Mouse (Mus musculus): Measurements from ENCODE around the gene Vps37b.

Vps37b gene

DNA sequence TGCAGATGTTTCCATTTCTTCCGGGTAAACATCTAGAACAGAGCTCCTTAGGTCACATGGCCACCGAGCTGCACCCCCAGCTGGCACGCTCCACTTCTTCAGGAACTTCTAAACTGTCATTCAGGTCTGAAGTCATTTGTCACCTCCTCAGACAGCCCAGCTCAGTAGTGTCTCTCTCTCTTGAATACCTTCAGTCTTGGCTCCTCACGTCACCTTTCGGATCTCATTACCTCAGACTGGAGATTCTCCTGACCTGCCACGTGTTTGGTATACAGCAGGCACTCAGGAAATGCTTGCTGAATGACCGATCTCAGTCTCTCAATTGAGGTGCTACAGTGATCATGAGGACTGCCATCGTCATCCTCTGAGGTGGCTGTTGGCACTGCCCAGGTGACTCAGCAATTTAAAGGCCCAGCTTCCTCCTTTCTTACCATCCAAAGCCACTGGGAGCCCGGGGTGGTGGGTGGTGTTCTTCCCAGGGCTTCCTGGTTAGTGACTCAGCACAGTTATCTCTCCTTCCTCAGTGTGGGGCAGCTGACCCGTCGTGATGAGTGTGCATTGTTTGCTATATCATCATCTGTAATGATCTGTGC is 19.9 kb upstream of the Vps37b start:
- CTCF ChIA-PET, result interaction anchor here in 1 of 4 experiments (0.7 kb wide), 1 partner anchor 124 kb away, joined by 7 read pairs; no protein-coding TSS in a partner anchor
- POLR2A ChIA-PET, result interaction anchor here (0.5 to 1.7 kb wide), 17 partner anchors 9 to 276 kb away, joined by 3 to 7 read pairs (median 3); partner anchors contain the start of genes Vps37b (in 2 of the 4), 2810006K23Rik (in 1 of the 4) and Mphosph9 (in 1 of the 4)

DNA sequence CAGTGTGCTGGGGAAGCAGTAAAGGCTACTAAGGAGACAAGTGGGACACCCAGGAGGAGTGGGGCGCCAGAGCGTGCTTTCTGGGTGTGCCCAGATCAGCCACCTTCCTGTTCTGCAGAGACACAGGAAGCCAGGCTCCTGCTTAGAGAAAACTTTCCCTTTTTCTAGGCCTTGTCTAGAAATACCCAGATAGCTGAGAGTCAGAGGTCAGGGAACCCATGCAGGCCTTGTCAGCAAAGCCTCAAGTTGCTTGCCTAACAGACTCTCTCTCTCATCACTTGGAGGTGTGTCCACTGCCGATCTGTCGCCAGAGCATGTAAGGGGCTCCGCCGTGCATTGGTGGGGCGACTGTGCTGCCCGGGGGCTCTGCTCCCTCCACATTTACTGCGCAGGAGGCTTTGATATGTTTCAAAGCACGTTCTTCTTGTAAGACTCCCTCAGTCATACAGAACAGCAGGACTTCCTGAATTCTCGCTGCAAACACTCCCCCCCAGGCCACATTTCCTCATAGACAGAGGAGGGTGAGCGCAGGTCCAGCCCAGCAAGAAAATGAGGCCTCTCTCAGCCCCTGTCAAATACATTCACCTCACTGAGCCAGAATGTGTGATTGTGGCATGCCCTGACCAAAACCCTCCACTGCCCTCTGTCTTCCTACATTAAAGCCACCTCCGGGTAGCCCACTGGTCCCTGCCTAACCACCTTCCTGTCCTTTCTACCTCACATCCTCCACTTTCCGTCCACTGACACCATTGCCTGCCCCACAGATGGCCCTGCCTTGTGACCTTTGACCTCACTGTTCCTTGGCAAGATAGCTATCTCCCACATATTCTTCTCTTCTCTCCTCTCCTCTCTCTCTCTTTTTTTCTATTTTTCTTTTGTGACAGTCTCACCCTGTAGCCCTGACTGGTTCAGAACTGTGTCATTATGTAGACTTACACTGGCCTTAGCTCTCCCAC is 18.3 kb upstream of the Vps37b start:
- ChIA-PET CTCF (interaction anchor here in 1 of 4 experiments (1.5 kb wide), 1 partner anchor 50 kb away, joined by 3 read pairs; no protein-coding TSS in a partner anchor), POLR2A (interaction anchor here in 2 of 4 experiments (0.6 to 1.5 kb wide), 8 partner anchors 14 to 181 kb away, joined by 3 to 6 read pairs (median 4); partner anchors contain the start of gene Vps37b (in 1 of the 2))

DNA sequence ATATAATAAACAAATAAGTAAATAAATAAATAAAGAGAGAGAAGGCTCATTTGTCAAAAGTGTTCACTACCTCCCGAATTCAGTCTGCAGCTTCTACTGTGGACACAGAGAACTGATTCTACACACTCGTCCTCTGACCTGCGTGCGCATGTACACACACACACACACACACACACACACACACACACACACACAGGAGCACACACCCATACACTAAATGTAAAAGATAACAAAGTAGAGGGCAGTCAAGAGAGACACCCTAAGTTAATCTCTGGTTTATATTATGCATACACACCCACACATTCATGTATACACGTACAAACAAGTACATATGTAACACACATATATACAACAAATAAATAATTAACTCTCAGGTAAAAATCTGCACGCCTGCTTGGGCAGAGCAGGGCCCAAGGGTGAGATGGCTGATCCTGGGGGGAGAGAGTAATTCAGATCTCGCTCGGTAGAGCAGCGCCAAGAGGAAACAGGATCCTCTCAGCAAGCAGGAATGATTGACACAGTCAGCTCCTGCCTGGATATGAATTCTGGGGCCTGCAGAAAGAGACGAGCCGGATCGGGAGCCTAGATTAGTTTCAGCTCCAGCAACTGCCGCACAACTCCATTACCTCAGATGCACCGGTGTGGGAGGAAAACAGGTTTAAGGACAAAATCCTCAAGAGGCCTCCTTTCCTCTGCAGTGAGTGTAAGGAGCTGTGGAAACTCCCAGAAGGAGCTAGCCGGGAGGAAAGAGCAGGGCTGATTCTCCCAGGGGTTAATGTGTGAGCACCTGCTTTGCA is 17.4 kb upstream of the Vps37b start:
- ChIA-PET CTCF (interaction anchor here in 1 of 4 experiments (1.5 kb wide), 1 partner anchor 49 kb away, joined by 3 read pairs; no protein-coding TSS in a partner anchor), POLR2A (interaction anchor here in 2 of 4 experiments (0.5 to 1.5 kb wide), 8 partner anchors 13 to 493 kb away, joined by 3 to 6 read pairs (median 4); partner anchors contain the start of gene Vps37b (in 1 of the 2))

DNA sequence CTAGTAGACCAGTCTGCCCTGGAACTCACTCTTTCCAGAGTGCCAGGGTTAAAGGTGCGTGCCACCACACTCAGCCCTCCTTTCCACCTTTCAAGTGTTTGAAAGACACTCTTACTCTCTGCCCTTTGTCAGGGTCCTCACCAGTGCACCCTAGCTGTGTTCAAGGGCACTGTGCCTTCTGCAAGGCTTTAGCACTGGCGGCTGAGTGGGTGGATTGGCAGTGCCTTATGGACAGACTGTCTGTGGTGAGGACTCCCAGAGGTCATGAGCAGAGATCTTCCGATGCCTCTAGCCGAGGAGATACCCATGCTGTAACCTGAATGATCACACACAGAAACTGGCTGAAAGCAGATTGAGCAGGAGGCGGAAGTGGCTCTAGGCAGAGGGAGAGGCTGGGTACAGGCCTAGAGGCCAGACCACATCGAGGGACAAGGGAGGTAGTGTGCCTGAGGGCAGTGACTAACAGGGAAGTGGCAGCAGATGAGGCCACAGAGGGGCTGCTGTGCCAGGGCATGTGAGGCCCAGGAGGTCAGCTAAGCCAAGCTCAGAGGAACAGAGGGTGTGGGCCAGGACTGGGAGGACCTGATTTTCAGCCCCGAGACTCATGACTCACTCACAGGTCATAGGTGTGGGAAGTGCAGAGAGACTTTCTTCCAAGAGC is 14.8 kb upstream of the Vps37b start:
- POLR2A ChIA-PET, result interaction anchor here in 2 of 4 experiments (1.2 to 1.6 kb wide), 2 partner anchors 15 to 20 kb away, joined by 3 to 4 read pairs; partner anchors contain the start of gene Vps37b (in 1 of the 2)

DNA sequence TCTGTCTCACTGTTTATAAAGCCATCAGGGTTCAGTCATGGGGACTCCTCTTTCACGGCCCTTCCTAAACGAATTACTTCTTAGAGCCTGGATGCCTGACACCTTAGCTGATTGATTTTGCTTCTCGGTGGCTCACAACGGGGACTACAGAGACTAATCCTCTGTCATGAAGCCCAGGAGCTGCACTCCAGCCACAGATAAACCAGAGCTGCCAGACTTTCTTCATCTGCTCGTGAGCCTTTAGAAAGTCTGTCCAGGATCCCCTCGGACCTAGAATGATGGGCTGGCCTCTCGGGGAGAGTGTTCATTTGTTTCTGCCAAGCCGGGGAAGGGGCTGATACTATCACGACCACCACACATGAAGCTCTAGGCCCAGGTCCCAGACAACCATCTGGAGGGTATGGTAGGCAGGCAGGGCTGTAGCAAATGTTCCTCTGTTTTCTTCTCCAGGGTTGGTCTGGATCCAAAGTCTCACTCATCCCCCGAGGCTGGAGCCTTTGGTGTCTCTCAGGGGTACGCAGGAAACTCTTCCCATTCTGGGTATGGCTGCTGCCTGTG is 13.5 kb upstream of the Vps37b start:
- POLR2A ChIA-PET, result no interaction called here

More for the DNA sequence above, 14.8 kb upstream of the Vps37b start:
- CTCF ChIA-PET, result interaction anchor here in 2 of 4 experiments (0.8 to 1.4 kb wide), 4 partner anchors 15 to 46 kb away, joined by 3 to 4 read pairs (median 3); partner anchors contain the start of gene Vps37b (in 1 of the 2)

DNA sequence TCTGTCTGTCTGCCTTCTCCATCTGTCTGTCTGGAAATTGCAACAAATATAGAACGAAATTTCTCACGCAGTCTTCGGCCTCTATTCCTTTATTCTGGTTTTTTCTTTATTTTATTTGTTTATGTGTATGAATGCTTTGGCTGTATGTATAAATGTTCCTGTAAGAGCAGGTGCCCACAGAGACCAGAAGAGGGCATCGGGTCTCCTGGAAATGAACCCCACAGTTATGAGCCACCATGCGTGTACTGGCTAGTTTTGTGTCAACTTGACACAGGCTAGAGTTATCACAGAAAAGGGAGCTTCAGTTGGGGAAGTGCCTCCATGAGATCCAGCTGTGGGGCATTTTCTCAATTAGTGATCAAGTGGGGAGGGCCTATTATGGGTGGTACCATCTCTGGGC is 11.9 kb upstream of the Vps37b start:
- ChIA-PET CTCF (interaction anchor here in 1 of 4 experiments (0.9 kb wide), 1 partner anchor 27 kb away, joined by 4 read pairs; no protein-coding TSS in a partner anchor), POLR2A (interaction anchor here in 3 of 4 experiments (0.6 to 1.4 kb wide), 4 partner anchors 9 to 165 kb away, joined by 3 to 5 read pairs (median 4); no protein-coding TSS in a partner anchor)

More for the DNA sequence above, 13.5 kb upstream of the Vps37b start:
- CTCF ChIA-PET, result interaction anchor here in 1 of 4 experiments (1.5 kb wide), 1 partner anchor 39 kb away, joined by 3 read pairs; no protein-coding TSS in a partner anchor

DNA sequence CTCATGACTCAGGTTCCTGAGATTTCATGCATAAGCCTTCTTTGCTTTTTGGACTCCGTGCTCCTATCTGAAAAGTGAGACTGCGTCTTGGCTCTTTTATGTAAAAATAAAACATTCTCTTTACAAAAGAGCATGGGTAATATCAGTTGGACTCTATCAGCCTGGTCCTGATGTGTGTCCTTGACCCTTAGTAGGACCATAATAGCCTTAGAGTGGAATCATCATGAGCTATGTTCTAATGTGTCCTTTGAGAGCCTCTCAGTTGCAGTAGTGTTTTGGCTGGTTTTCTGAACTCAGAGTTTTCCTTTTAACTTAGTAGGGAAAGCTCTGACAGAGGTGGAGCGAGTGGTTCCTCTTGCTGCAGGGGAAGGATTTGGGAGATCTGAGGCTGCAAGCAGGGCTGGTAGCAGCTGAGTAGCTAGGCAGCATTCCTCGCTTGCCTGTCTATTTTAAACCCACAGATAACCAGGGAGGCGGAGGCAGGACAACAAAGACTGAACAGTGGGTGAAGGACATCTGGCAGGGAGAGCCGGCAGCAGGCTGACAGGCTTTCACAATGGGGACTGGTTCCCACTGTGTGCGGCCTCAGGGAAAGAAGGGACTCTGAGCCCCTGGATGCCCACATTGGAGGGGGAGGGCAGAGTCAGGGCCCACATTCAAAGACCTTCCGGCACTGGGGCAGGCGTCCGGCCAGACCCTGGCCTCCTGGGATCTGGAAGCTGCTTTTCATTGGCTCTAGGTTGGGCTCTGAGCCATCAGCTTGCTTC is 11.3 kb upstream of the Vps37b start:
- CTCF ChIA-PET, result interaction anchor here in 1 of 4 experiments (0.6 to 0.9 kb wide), 2 partner anchors 28 to 721 kb away, joined by 3 to 4 read pairs; no protein-coding TSS in a partner anchor
- POLR2A ChIA-PET, result interaction anchor here in 3 of 4 experiments (0.6 to 1.4 kb wide), 4 partner anchors 9 to 166 kb away, joined by 3 to 5 read pairs (median 4); no protein-coding TSS in a partner anchor

DNA sequence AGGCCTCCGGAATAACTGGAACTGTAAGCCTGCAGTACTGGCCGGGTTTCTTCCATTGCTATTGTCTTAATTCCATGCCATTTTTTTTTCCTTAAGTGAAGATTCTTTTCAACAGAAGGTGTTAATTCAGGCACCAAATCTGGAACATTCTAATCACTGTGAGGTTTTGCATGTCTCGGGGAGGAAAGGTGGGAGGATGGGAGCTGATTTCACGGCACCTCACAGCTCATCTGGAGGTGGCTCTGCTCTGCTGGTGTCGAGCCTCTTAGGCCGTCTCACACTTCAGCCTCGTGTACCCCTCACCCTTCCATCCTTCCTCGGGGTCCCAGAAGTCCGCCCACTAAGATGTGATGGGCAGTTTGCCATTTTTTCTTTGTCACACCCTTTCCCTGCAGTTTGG is 9.0 kb upstream of the Vps37b start:
- ChIA-PET CTCF (interaction anchor here in 1 of 4 experiments (0.5 kb wide), 1 partner anchor 309 kb away, joined by 3 read pairs; no protein-coding TSS in a partner anchor), POLR2A (no interaction called here)

DNA sequence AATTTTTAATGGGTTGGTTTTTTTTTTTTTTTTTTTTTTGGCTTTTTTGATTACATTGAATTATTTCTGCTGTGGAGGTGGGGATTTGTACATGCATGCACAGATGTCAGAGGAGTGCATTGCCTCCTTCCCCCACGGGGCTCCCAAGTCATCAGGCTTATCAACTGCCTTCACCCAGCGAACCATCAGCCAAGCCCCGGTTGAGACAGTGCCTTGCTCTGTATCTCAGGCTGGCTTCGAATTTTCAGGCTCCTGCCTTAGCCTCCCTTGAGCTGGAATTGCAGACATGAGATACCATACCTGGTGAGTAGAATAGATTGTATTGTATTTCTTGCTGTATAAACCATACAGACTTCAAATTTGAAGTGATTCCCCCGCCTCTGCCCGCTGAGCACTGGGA is 7.5 kb upstream of the Vps37b start:
- ChIA-PET POLR2A (interaction anchor here in 1 of 4 experiments (0.9 to 1.0 kb wide), 2 partner anchors 34 to 37 kb away, joined by 3 read pairs; no protein-coding TSS in a partner anchor), CTCF (no interaction called here)

DNA sequence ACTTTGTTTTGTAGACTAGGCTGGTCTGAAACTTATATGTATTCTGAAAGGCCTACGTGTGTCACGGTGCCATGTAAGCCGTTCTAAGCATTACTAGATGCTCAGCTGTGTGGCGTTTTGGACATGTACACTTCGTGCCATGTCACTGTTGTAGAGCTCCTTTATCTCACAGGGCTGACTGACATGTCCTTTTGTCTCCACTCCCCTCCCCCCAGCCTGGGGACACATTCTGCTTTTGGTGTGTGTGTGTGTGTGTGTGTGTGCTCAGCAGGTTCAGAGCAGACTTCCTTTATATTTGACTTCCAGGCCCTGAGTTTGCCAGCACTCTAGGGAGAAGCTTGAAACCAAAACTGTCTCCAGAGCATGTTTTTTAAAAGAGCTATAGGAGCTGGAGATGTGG is 4.8 kb upstream of the Vps37b start:
- POLR2A ChIA-PET, result interaction anchor here in 3 of 4 experiments (0.6 to 1.1 kb wide), 7 partner anchors 16 to 317 kb away, joined by 3 to 4 read pairs (median 3); no protein-coding TSS in a partner anchor

DNA sequence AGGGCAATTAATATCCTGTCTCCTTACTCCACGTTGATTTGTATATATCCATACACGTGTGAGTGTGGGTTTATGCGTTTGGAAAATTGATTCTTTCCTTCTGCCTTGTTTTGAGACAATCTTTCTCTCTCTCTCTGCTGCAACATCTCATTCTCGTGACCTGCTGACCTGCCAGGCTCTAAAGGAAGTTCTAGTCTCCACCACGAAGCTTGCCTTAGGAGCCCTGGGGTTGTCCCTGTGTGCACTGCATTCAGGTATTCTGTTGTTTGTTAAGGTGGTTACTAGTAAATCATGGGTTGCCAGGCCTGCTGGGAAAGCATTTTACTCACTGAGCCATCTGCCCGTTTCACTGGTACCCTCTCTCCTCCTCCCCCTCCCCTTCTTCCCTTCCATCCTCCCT is 4.3 kb upstream of the Vps37b start:
- ChIA-PET POLR2A (interaction anchor here in 3 of 4 experiments (0.6 to 1.0 kb wide), 4 partner anchors 14 to 318 kb away, joined by 3 to 5 read pairs (median 3); no protein-coding TSS in a partner anchor), CTCF (no interaction called here)

More for the DNA sequence above, 4.8 kb upstream of the Vps37b start:
- CTCF ChIA-PET, result interaction anchor here in 1 of 4 experiments (0.6 kb wide), 1 partner anchor 168 kb away, joined by 5 read pairs; no protein-coding TSS in a partner anchor

DNA sequence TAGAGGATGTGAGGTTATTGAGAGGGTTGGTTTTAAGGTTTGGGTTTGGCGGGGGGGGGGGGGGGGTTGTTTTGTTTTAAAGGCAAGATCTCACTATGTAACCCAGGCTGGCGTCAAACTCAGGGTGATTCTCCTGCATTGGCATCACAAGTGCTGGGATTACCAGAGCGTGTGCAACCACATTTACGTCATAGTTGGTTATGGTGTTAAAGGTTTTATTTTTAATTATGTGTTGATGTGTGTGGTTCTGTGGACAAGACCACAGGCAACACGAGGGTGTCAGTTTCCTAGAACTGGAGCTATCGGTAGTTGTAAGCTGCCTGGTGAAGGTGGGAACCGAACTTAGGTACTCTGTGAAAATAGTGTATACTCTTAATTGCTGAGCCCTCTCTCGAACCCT is 3.7 kb upstream of the Vps37b start:
- ChIA-PET POLR2A (interaction anchor here (0.6 to 1.0 kb wide), 4 partner anchors 11 to 49 kb away, joined by 3 to 8 read pairs (median 5); no protein-coding TSS in a partner anchor), CTCF (interaction anchor here in 1 of 4 experiments (0.7 kb wide), 2 partner anchors 65 to 310 kb away, joined by 3 read pairs; no protein-coding TSS in a partner anchor)

DNA sequence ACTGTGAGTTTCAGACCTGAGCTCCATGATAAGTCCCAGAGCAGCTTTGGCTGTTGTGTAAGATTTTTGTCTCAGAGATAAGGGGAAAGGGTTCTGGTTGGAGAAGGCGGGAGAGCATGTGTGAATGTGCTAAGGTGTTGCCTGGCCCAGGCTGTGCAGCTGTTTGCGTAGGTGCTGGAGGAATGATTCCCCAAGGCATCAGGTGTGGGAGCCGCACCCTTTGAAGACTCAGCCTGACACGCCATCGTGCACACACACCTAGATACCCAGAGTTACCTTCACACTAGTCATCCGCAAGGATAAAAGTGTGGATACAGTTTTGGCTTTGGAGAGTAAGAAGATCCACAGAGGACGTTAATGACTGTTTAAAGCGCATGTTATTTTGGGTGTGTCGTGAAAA is 3.3 kb upstream of the Vps37b start:
- ChIA-PET POLR2A (interaction anchor here in 3 of 4 experiments (0.6 to 0.9 kb wide), 3 partner anchors 11 to 17 kb away, joined by 5 to 8 read pairs (median 5); no protein-coding TSS in a partner anchor), CTCF (interaction anchor here in 1 of 4 experiments (0.7 kb wide), 2 partner anchors 65 to 311 kb away, joined by 3 read pairs; no protein-coding TSS in a partner anchor)

DNA sequence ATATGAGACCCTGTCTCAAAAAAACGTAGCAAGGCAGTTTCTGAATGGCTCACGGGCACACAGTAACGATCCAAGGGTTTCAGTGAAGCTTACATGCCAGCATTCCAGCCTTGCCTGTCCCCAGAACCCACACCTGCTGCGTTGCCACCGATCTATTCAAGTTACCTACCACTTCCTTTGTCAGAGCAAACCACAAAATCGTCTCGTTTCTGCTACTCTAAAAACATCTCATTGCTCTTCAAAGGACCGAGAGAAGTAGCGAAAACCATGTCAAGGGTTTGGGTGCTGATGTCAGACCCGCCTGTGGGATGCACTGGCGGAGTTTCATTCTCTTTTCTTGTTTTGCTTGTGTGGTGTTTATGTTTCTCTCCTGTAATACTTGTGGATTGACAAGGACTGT is 2.4 kb upstream of the Vps37b start:
- ChIA-PET POLR2A (interaction anchor here in 3 of 4 experiments (0.5 to 1.1 kb wide), 4 partner anchors 19 to 1949 kb away, joined by 3 read pairs; no protein-coding TSS in a partner anchor), CTCF (no interaction called here)

Data from embryonic stem cell, embryonic (primary cell).